Mouse (Mus musculus): ENCODE measurements around the gene 2010111I01Rik.
A peak's percentile ranks its signal among the peaks of the same experiment; 100 is the strongest.
"Not testable (repeated sequence)": the region's sequence is repeated elsewhere in the genome, so short reads cannot be mapped to it uniquely, and the experiment has no call there.

Gene 2010111I01Rik

GRCm38 (mm10) chr13:63198038-63198437 lies 233.3 kb downstream of the 2010111I01Rik start:
- DNase-seq (ENCODE audit: low read depth, low spot score), result no peak

DNA sequence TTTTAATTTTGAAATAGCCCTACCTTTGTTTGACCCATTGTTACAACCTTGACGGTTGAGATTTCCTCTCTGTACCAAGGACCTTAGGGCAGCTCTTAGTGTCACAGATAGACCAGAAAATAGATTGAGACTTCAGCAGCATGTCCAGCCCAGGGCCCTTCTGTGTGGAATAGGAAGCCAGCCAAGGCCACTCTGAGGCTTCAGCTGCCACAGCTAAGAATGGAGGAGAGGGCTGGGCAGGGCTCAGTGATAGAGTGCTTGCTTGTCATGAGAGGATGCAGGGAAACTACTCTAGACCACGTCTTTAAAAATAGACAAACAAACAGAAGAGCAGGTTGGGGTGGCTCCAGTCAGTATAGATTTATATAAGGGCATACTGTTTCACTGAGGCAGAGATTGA lies 234.9 kb downstream of the 2010111I01Rik start:
- DNase-seq (ENCODE audit: low read depth, low spot score), result no peak

GRCm38 (mm10) chr13:63203502-63204278 lies 239.0 kb downstream of the 2010111I01Rik start:
- no peak for DNase-seq (ENCODE audit: low read depth, low spot score)

GRCm38 (mm10) chr13:63205750-63206149 lies 241.1 kb downstream of the 2010111I01Rik start:
- no peak for DNase-seq (ENCODE audit: low read depth, low spot score)

DNA sequence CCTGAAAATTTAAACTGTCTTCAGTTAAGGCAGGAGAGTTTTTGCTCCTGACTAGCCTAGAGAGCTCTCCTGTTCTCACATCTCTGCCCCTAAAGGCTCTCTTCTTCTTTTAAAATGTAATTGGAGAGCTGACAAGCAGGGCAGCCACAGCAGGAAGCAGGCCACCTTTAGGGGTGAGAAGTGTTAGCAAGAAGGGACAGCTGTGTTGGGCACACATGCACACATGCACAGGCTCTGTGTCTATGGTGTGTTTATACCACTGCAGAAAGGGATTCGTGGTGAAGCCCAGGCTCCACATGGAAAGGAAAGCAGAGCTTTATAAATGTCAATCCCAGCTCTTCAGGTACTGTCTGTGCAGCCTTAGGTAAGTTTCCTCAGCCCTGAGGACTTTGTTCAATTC lies 241.7 kb downstream of the 2010111I01Rik start:
- no peak for DNase-seq (ENCODE audit: low read depth, low spot score)

GRCm38 (mm10) chr13:63216537-63216936 lies 251.8 kb downstream of the 2010111I01Rik start:
- DNase-seq (ENCODE audit: low read depth, low spot score), result no peak

GRCm38 (mm10) chr13:63223026-63223770 lies 258.5 kb downstream of the 2010111I01Rik start:
- DNase-seq (ENCODE audit: low read depth, low spot score), result no peak

DNA sequence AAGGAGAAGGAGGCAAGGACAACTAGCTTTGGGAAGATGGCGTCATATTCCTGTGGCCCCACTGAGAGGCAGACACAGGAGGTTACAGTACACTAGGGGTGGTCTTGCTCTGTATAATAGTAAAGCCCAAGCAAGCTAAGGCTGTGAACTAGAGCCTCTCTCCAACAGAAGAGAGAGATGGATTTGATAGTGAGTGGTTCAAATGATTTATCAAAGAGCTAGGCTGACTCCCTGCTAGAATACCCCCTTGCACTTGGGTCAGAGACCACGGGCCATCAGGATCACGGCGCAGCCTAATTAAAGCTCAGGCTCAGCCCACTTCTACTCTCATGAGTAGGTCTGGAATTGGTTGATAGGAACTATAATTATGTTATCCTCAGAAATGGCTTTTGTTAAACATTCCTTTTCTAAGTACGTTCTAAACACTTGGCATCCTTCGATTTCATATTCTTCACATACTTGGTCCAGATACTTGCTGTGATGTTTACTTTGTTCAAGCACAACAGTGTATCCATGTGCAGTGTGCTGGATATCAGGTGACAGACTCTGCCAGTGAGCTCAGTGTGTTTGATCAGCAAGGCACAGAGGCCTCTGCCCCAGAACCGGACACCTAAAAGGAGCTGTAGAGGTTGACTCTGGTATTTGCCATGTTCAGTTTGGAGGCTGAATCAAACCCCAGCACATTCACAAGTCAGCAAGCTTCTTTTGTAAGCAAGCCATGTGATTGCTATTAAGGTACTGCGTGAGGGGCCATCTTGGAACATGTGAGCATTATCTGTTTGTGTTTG lies 261.3 kb downstream of the 2010111I01Rik start:
- no peak for DNase-seq (ENCODE audit: low read depth, low spot score)

GRCm38 (mm10) chr13:63227785-63228184 lies 263.1 kb downstream of the 2010111I01Rik start:
- DNase-seq (ENCODE audit: low read depth, low spot score), result no peak

DNA sequence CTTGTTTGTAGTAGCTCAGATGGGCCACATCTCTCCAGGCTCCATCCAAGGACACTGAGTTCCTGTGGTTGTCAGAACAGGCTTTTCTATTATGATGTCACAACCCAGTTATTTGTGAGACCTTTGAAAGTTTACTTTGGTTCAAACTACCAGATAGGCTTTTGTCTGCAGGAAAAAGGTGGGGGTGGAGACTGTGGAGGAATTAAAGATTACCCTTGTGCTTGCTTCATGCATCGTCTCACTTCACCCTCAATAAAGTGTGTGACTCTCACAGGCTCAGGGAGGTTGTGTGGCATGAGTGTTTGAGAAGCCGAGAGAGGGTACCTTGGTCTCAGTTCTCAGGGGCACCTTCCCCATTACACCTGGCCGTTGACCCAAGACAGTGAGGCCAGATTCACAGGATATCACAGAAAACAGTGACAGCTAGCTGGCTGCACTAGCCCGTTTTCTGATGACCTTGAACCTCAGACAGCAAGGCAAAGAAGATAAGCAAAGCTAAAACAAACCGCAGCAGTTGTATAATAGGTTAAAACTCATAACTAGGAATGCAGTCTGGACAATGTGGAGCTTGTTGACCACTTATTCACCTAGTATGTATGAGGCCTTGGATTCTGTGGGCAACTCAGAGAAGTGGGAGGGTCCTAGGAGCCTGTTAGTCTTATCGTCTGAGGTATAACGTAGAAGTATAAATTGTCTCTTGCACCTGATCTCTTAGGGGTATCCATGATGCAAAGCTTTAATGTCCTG lies 266.4 kb downstream of the 2010111I01Rik start:
- no peak for DNase-seq (ENCODE audit: low read depth, low spot score)

- DNase-seq (ENCODE audit: low read depth, low spot score), result no peak
These were observed 267.0 kb downstream of the 2010111I01Rik start for GRCm38 (mm10) chr13:63231702-63232070.

DNA sequence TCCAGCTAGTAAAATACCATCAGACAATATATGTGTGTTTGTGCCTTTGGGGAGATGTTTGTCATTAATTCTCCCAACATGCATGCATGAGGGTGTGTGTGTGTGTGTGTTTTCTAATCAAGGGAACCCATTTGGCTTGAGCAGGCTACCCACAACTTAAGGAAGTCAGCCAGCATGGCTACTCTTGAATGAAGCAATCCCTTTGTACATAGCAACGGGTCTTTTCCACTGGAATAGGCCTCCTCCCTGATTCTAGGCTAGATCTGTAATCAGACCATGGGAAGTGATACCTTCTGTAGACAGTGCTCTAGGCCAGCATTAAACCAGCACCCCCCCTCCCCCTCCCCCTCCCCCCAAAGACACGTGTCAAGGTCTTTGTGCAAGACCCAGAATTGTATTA lies 267.9 kb downstream of the 2010111I01Rik start:
- no peak for DNase-seq (ENCODE audit: low read depth, low spot score)

DNA sequence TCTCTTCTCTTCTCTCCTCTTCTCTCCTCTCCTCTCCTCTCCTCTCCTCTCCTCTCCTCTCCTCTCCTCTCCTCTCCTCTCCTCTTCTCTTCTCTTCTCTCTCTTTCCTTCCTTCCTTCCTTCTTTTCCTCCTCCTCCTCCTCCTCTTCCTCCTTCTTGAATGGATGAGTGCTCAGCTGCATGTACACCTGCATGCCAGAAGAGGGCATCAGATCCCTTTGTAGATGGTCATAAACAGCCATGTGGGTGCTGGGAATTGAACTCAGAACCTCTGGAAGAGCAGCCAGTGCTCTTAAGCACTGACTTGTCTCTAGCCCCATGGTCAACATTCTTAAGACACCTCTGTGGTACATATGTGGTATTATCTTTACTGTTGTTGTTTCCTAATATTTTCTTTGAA lies 269.8 kb downstream of the 2010111I01Rik start:
- DNase-seq (ENCODE audit: low read depth, low spot score), result not testable (repeated sequence)

DNA sequence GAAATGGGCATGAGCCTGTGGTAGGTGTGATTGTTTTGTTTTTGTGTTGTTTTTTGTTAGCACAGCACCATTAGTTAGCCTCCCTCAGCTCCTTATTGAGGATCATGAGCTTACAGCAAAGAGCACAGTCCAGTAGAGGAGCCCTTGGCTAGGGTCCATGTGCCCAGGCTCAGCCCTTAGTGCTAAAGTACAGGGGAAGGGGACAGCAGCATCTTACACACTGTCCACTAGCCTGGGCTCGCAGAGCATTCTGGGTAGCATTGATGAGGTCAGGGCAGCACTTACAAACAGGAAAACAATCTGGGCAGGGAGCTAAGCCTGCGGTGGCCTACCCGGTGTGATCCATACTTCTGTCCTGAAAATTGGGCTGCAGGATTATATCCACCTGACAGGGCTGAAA lies 270.9 kb downstream of the 2010111I01Rik start:
- no peak for DNase-seq (ENCODE audit: low read depth, low spot score)

- no peak for DNase-seq (ENCODE audit: low read depth, low spot score)
These were observed 271.6 kb downstream of the 2010111I01Rik start for GRCm38 (mm10) chr13:63236159-63236893.

DNA sequence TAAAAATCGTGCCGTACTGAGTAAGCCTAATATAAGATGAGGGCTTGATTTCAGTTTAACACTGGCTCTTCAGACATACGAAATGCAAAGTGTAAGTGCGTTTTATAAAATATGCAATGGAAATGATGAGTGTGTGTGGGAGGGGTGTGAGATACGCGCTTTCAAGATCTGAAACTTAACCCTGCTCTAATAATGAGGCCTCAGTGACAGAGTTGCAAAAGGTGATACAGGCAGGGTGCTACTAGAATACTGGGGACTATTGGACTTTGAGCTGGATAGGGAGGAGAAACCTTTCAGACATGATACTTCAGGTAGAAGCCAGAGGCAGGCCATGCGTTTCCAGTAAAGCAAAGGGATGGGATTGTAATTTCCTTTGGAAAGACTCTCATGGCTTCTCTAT lies 273.4 kb downstream of the 2010111I01Rik start:
- no peak for DNase-seq (ENCODE audit: low read depth, low spot score)

DNA sequence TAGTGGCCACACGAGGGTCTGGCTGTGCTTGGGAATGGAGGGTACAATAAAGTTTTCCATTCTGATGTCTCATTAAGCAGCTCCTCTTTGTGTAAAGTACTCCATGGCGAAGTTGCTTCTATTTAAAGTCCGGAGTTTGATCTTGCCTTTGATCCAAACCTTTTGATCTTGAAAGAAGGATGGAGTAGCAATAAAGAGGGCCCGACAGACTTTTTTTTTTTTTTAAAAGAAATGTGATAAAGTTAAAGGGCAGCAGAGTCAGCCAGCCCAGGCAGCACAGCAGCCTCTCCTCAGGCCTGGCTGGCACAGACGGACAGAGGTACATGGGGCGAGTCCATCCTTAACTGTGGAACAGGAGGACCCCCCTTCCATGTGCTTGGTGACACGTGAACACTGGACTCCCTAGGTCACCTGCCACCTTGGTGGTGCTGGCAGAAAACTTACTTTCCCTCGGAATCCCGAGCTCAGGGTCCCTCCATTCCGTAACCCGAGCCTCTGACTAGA lies 274.7 kb downstream of the 2010111I01Rik start:
- no peak for DNase-seq (ENCODE audit: low read depth, low spot score)

GRCm38 (mm10) chr13:63239877-63240671 lies 275.4 kb downstream of the 2010111I01Rik start:
- peak; percentile 40 for DNase-seq (ENCODE audit: low read depth, low spot score)

GRCm38 (mm10) chr13:63240835-63241234 lies 276.1 kb downstream of the 2010111I01Rik start:
- no peak for DNase-seq (ENCODE audit: low read depth, low spot score)

- no peak for DNase-seq (ENCODE audit: low read depth, low spot score)
These were observed 277.0 kb downstream of the 2010111I01Rik start for GRCm38 (mm10) chr13:63241665-63242064.

Data from WW6 (cell line).